Mouse (Mus musculus): ENCODE measurements around the gene Kif22.
"Not testable (repeated sequence)": the region's sequence is repeated elsewhere in the genome, so short reads cannot be mapped to it uniquely, and the experiment has no call there.

The Kif22 gene

DNA sequence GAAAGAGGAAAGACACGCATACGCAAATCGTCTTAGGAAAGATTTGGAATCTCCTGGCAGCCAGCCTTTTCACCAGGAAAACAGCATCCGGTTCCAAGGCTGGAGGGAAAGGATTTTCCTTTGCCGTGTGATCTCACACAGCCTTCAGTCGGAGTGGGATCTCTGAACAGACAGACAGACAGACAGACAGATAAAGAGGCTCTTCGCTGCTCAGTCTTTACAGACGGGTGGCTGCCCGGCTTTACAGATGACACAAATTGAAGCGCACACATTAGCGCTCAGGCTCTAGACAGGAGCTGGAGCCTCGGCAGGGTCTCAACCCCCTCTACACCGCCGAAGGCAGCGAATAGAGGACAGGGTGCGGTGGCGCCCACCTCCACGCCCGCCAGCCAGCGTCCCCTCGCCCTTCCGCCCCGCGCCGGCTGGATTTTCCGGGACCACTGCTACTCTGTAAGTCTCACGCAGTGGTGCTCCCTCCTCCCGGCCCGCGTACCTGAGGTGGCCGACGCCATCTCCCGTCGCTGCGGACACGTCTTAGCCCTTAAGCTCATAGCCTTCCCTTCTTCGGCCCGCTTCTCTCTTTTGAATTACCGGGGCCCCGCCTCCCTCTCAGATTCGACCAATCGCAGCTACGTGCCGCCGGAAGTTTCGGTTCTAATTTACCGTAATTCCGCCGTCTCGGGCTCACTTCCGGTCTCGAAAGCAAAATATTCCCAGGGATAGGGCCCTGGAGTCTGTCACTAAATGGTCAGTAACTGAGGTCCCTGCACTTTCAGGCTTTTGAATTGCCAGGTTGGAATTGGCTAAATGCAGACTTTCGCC lies at the start of gene Kif22:
TSS of gene Kif22 (minus strand) at position 621 of the 822 bp plus-strand sequence.
- DNase-seq (ENCODE audit: low read depth, low spot score): no peak

DNA sequence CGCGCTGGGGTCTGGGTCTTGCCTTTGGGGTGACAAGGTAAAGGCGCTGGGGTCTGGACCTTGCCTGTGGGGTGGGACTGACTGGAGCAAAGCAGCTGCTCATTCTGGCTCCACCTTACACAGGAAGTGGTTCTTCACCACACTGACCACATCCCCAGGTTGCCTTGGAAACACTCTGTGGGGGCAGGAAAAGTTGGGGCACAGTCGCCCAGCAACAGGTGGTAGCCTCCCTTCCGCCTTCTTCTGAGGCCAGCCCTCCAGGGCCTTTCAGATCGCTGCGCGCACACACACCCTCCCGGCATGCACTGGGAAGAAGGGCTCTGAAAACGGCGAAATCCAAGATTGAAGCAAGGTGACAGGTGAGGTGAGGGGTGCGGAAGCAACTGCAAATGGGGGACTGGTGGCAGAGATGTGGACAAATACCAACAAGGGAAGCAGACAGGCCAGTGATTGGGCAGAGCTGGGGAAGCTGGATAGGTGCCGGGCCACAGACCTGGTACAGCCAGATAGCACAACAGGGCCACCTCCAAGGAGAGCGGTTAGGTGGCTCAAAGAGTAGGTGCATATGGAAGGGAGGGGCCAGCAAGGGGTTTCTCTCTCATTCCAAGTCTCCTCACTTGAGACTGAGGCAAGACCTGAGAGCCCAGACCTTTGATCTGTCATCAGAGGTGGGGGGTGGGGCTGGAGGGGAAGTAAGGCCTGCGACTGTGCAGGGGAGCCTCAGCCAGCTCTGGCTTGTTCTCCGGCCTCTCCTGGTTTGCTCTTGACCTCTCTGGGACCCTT lies 49.0 kb upstream of the Kif22 start, which contains the start of gene AI467606:
TSS of gene AI467606 (plus strand) at position 246 of the 783 bp plus-strand sequence.
- DNase-seq (ENCODE audit: low read depth, low spot score): no peak

DNA sequence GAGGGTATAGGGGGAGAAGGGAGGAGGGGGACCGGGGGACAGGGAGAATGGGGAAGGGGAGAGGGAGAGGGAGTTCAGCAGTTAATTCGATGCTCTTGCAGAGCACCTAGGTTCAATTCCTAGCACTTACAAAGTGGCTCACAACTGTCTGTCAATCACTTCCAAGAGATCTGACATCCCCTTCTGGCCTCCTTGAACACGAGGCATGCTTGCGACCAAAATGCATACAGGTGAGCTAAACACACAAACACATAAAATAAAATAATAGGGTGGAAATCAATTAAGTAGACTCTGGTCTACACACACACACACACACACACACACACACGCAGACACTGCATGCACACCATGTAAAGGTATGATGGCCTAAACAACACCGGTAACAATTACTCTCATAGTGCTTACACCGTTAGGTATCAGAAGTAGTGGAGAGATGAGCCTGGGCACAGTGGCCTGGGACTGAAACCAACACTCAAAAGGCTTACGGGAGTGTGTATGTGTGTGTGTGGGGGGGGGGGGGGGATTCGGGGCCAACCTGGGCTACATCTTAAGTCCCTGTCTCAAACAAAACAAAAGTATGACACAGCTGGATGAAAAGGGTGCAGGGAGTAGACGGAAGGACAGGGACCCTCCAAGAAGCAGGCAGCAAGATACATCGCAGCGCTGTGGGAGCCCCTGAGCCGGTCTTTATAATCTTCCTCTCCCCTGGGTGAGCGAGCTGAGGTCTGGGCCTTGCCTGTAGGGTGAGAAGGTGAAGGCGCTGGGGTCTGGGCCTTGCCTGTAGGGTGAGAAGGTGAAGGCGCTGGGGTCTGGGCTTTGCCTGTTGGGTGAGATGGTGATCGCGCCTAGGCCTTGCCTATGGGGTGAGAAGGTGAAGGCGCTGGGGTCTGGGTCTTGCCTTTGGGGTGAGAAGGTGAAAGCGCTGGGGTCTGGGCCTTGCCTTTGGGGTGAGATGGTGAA lies 48.2 kb upstream of the Kif22 start:
- DNase-seq (ENCODE audit: low read depth, low spot score): no peak

DNA sequence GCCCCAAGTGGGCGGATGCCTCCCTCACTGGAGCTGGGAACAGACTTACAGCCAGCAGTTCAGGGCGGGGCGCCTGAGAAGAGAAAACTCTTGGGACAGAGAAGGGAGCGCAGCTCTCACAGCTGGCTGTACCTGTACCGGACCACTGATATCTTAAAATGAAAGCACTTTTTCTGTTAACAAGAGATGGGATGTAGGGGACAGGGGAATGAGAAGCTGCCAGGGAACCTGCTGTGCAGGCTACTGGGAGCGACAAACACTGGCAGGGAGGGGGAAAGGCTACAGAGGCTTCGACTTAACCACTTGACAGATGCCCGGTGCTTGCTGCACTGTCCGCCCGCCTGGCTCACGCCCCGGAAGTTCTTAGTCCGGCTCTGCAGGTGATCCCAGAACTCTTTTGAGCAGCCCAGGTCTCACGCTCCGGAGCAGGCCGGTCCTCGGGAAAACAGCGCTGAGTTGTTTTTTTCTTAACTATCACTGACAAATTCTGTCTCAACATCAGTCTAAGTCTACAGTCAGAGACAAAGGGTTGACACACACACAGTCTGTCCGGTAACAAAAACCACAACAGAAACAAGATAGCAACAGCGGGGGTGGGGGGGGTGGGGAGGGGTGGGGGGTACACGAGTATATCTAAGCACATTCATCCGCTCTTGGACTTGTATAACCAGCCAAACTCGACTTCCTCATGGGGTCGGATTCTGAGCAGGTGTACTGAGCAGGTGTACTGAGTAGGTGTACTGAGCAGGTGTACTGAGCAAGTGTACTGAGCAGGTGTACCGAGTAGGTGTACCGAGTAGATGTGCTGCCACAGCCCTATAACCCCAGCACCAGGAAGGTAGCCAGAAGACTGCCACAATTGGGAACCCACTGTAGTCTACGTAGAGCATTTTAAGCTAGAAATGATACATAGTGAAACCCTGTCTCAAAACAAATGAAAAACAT lies 46.9 kb upstream of the Kif22 start:
- no peak for DNase-seq (ENCODE audit: low read depth, low spot score)

DNA sequence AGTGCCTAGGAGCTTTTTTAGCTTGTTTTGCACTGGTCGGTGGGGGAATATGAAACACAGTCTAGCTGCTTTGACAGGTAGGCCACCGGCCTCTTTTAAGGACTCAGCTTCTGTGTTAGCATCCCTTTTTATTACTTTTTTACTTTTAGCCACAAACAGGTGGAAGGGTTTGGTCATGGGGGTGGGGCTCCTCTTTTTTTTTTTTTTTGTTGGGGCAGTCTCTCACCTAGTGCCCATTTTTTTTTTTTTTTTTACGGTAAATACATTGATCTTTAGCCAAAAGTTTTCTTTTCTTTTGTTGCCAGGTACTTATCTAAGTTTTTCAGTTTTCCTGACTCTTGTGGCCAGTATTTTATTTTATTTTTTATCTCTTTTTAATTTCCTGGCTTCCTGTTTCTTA lies 45.8 kb upstream of the Kif22 start:
- no peak for DNase-seq (ENCODE audit: low read depth, low spot score)

DNA sequence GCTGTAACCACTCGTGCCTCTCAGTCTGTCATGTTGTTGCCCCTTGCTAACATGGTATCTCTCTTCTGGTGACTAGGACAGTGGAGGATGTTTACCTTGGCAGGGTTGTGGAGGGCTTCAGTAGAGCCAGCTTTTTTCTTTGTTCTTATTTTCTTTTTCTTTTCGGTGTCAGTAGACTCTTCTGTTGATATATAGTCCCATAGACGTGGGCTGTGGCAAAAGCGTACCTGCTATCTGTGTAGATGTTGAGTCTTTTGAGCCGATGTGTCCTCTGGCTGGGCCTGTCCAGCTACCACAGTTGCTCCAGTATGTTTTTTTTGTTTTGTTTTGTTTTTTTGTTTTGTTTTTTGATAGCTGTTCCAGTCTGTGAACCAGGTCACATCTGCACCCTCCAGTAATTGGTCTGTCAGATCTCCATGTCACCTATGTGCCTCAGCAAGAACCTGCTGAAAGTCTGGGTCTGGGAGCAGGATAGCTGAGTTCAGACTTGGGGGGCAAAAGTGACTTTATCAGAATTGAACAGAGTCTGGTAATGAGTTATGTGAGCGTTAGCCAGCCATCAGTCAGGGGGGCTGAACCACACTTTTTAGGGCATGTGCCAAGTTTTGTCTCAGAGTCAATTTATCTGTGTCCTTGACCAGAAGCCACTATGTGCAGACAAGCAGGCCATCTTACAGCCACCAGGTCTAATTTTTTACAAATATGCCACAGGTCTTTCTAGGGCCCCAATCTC lies 45.2 kb upstream of the Kif22 start, which contains the start of gene Zg16:
TSS of gene Zg16 (minus strand) at position 51 of the 733 bp plus-strand sequence.
- DNase-seq (ENCODE audit: low read depth, low spot score): not testable (repeated sequence)

DNA sequence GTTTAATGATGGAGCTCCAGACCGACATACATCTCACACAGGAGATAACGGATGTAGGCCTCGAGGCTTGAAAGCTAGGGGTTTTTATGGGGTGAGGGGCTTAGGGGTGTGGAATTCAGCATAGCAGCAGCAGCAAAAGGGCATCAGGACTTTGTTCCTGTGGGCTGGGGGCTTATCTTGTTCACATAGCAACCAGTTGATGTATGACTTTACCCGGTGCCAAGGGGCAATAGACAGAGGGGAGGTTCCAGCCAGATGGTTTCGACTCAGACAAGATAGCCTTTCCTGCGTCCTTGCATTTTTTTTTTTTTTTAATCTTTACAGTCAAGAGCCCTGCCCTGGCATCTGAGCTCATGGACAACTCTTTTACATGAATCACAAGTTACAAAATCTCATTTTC lies 43.5 kb upstream of the Kif22 start:
- not testable (repeated sequence) for DNase-seq (ENCODE audit: low read depth, low spot score)

DNA sequence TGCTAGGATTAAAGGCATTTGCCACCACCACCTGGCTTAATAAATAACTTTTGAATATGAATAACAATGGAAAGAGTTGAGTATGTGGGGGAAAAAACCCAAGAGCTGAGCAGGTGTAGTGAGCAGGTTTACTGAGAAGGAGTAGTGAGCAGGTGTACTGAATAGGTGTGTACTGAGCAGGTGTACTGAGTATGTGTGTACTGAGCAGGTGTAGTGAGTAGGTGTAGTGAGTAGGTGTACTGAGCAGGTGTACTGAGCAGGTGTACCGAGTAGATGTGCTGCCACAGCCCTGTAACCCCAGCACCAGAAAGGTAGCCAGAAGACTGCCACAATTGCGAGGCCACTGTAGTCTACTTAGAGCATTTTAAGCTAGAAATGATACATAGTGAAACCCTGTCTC lies 42.5 kb upstream of the Kif22 start:
- no peak for DNase-seq (ENCODE audit: low read depth, low spot score)

DNA sequence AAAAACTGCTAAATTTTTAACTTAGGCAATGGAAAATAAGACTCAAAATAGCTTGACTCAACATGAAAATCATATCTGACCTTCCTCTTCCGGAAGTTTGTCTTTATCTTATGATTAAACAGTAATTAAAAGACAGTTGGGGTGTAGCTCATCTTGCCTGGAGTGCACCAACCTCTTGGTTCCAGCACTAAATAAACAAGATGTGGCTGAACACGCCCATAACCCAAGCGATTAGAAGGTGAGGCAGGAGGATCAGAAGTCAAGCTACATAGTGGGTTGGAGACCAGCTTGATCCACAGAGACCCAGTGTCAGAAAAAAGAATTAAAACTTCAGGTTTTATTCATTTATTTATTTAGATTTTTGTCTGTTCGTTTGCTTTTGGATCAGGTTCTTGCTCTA lies 41.4 kb upstream of the Kif22 start:
- no peak for DNase-seq (ENCODE audit: low read depth, low spot score)

DNA sequence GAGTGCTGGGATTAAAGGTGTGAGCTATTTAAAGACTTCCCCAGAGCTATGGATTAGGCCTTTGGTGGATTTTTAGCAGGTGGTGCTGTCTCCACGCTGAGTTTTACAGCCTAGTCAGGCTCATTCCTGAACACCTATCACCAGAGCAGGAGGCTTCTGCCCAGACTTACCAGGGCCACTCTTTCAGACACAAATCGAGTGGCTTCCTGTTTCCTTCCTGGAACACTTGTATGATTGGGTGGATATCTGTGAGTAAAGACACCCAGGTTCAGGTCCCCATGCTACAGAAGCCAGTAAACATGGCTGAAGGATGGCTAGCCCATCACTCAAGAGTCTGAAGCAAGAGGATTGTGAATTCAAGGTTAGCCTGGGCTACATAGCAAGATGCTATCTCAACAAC lies 40.7 kb upstream of the Kif22 start:
- no peak for DNase-seq (ENCODE audit: low read depth, low spot score)

DNA sequence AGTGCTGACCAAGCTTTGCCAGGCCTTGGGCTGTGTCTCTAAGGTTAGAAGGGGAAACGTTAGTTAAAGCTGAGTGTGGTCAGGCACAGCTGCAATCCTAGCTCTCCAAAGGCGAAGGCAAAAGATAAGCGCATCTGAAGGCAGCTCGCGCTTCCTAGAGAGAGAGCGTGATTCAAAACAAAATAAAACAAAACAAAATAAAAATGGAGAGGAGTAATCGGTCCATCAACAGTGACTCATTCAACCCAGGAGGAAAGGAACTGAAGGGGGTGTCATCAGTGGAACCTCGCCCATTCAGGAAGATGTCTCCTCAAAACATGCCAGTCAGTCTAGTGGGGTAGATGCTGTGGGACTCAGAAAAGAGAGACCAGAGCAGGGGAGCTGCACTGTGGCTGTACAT lies 40.0 kb upstream of the Kif22 start:
- no peak for DNase-seq (ENCODE audit: low read depth, low spot score)

DNA sequence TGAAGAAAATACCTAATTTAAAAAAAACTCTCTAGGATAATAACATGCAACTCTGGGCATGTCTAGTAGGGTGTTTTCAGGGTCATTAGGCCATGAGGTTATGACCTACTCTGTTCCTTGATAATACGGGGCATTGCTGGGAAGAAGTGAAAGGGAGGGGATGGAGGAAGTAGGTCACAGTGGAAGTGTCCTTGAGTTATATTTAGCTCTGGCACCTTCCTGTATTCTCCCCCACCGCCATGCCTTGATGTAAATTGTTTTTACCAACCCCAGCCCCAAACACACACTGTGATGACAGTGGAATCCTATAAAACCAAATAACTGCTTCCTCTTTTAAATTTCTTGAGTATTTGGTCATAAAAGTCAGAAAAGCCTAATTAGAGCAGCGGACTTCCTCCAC lies 37.8 kb upstream of the Kif22 start:
- DNase-seq (ENCODE audit: low read depth, low spot score): no peak

DNA sequence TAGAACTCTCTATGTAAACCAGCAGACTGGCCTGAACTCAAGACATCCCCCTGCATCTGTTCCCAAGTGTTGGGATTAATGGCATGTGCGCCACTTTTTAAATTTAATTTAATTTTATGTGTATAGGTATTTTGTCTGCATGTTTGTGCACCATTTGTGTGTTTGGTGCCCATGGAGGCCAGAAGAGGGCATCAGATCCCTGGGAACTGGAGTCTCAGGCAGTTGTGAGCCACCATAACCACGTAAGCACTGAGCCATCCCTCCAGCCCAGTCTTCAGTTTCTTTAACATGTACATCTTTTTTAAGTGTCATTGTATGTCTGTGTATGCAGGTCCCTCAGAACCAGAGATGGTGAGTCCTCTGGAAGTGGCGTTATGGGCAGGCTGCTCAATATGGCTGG lies 35.4 kb upstream of the Kif22 start:
- no peak for DNase-seq (ENCODE audit: low read depth, low spot score)

DNA sequence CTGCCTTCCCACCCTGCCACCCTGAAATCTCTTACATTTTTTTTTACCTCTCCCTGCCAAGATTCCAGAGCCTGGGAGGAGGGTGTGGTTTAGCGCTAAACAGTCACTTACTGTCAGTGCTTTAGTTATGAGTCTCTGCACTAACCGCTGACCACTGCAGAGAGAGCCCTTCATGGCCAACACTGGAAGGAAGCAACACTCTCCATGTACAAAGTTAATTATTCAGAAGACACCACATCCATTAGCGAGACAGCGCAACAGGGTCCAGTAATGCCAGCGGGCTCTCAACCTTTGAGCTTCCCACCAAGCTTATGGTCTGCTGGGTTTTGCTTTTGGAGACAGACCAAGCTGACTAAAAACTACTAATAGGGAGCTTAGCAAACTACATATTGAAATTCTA lies 33.9 kb upstream of the Kif22 start:
- DNase-seq (ENCODE audit: low read depth, low spot score): no peak

DNA sequence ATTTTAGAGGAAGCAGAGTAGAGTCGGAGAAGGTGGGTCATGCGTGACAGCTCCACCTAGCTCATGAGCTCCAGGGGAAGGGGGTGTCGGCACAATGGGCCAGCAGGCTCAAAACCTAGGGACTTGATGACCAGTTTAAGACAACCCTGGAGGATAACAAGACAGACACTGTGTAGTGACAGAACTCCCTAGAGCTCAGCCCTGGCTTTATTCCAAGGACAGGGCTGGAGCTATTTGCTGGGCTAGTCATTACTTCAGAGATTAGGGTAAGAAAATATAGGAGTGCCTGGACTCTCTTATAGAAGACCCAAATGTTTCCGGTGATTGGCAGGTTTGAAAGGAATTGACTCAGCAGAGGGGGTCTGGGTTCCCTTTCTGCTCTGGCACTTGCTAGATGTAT lies 30.9 kb upstream of the Kif22 start:
- DNase-seq (ENCODE audit: low read depth, low spot score): no peak

DNA sequence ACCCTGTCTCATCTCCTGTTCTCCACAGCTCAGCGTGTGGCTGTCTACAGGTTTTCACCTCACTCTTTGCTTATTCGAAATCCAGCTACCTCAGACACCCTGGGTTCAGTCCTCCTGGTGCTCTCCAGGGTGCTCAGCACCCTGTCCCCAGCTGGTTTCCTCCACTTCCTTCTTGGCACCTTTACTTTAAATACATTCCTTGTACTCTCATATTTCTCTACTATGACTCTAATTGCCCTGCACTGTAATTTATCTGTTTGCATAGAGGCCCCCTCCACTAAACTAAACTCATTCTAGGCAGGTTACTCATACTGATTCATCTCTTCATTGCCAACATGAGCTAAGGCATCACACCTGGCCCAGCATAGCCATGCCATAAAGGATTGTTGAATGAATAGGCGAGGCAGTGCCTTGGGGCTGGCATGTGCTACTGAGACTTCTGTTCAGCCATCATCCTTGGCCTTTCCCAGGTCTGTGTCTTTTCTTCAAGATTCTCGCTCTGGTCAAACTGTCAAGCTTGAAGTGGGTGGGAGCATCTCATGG lies 28.7 kb upstream of the Kif22 start:
- DNase-seq (ENCODE audit: low read depth, low spot score): no peak

DNA sequence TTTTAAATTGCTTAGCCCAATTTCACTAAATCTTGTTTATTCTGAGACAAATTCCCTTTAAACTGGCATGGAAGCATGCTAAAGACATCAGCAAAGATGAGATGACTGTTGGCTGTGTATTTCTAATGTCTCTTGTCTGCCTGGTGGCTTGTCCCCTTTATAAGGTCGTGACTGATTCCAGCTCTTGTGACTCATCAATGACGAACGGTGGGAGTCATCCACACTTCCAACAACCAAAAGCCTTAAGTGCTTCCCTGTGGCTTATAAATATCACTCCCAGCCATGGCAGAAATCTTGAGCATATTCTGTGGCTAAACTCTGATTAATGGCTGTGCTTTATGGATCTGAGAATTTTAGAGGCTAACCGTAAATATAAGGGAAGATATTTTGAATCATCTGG lies 24.0 kb upstream of the Kif22 start:
- DNase-seq (ENCODE audit: low read depth, low spot score): no peak

DNA sequence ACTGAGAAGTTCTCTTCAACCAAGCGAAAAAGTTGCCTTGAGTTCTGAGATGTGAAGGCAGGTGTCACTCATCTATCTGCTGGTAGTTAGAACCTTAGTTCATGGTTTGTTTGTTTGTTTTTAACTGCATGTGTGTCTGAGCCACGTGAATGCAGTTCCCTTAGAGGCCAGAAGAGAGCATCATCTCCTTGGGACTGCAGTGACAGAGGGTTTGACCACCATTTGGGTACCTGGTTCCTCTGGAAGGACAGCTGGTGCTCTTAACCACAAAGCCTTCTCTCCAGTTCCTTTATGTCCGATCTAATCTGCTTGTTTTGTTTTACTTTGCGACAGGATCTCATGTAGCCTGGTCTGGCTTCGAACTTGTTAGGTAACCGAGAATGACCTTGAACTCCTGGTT lies 23.3 kb upstream of the Kif22 start:
- no peak for DNase-seq (ENCODE audit: low read depth, low spot score)

DNA sequence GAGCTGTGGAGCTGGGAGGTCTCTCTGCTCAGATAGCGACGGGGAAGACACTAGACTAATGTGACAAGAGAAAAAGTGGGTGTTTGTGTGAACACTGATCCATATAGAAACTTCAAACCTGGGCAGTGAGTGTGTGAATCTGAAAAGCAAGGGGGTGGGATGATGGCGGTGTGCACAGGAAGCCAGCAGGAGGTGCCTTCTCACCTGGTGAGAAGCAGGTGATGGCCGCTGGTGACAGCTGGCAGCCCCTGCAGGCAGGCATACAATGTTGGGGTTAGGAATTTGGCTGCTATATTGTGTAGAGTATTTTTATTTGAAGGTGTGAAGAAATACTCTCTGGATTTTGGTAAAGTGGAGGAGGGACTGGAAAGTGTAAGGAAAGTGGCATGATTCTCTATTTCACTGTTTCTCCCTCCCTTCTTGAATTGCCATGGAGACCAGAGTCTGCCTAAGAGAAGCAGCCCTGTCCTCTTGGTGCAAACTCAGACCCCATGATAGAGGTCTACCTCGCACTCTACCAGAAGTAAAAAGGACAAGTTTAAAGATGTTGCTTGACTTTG lies 12.8 kb upstream of the Kif22 start:
- no peak for DNase-seq (ENCODE audit: low read depth, low spot score)

Data from brain, embryonic 18.5 days (tissue).